Mouse (Mus musculus): ENCODE measurements around the gene Hoxa4.

Hoxa4 gene

DNA sequence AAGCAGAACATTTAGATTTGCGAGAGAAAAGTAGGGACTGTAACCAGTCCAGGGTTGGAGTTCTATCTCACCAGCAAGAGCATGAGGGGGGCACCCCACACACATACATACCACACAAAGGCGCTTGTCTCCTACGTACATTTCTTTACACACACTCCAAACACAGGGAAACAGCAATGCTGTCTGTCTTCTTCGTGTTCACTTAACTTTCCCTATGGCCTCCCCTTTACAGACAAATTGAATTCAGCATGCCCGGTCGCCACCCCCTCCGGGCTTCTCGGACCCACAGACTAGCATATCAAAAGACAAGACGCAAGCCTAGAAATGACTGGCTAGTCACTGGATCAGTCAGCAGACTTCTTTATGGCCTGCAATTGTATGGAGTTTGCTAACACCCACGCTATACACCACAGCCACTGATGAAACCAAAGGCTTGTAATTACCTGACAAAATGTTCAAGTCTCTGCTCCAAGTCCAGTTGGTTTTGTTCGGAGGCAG, 11.3 kb downstream of the Hoxa4 start:
- ATAC-seq (ENCODE audit: low TSS enrichment): no peak

DNA sequence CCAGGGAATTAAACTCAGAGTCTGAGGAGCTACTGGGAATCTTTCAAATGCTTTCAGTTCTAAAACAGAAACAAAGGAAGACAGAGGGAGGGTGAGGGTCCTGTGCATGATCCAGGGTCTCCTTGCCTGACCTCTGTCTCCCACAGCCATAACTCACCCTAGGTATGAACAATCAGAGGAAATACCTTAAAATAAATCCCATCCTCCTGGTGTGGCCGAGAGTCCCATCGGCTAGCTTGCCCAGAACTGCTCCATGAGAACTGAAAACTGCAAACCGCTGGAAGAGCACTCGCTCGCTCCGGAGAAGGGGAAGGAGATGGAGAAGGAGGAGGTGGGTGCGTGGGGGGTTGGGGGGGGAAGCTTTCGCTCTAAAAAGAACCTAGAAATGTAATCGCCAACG, 11.9 kb downstream of the Hoxa4 start:
- ATAC-seq (ENCODE audit: low TSS enrichment): no peak

- ATAC-seq (ENCODE audit: low TSS enrichment): no peak
These were observed 12.5 kb downstream of the Hoxa4 start for GRCm38 (mm10) chr6:52178918-52179665.

- ATAC-seq (ENCODE audit: low TSS enrichment): no peak
These were observed 13.7 kb downstream of the Hoxa4 start for GRCm38 (mm10) chr6:52177806-52178205.

DNA sequence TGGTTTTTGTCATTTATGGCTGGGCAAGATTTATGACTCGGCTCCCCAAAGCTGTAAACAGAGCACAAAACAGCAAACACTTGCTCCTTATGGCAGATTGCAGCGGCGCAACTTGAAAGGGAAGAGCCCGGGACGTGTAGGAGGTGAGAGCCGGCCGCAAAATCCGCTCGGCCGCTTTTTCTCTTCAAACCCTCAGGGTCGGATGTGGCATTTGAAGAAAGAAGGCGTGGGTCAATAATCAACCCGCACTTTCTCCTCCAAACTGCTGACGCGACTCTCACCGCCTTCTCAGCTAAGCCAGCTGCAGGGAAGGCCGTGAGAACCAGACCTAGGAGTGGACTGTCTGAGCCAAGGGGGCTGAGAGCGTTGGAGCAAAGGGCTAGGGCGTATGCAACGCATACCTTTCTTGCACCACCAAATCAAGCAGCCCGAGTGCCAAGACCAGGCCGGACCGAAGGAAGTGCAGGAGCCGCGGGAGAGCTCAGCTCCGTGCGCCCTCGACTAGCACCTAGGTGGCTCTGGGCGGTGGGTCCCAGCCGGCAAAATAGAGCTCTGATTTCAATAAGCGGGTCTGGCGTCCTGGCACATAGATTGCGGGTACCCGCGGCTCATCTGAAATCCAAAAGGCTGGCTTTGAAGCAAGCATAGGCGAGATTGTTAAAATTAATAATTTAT, 14.4 kb downstream of the Hoxa4 start, which contains the start of gene 5730596B20Rik:
Gene 5730596B20Rik, plus strand, starts transcription at position 438 of the 675 bp plus-strand sequence.
- ATAC-seq (ENCODE audit: low TSS enrichment): no peak

GRCm38 (mm10) chr6:52176391-52176790, 15.2 kb downstream of the Hoxa4 start:
- ATAC-seq (ENCODE audit: low TSS enrichment): no peak

DNA sequence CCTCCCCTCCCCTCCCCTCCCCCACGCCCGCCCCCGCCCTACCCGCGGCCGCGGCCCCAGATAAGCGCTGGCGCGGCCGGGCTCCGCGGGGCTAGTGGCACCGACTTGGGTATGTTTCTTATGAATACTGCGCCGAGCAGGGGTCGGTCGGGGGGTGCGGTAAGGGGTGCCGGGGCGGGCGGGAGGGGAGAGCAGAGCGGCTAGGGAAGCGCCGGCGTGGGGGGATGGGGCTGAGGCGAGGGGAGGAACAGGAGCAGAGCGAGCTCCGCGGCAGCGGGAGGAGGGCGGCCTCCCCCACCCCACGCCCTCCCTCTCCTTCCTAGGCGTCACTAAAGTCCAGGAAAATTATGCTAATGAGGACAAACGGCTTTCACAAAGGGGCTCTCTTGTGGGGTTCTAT, 15.7 kb downstream of the Hoxa4 start:
- no peak for ATAC-seq (ENCODE audit: low TSS enrichment)

DNA sequence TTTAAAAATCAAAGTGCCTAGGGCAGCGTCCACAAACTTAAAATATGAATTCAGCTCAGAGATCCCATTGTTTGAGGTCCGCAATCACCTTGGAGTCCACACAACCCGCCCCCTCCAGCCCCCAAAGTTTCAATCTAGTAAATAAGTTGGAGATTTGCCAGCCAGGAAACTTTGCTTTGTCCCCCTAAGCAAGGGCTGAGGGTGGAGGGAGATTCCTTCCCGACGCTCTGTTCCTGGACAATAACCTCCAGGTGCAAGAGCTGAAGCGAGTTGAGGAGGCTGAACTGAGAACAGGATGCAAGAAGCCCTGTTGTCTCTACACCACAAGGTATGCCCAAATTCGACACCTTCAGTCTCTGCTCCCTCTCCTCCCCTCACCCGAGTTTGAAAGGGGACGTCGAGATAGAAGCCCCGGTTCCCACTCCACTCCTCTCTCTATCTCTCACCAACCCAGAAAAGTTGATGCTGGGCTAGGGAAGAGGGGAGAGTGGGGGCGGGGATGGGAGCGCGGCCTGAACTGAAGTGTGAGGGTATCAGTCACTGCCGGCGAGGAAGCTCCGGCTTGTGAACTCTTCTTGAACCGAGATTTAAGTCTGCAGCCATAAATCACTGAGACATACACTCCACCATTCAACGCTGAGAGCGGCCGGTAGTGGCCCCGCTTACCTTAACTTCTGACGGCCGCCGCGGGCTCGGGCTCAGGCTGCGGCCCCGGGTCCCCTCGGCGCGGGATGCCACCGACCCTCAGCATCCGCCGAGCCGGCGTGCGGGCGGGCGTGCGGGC, 16.4 kb downstream of the Hoxa4 start:
- ATAC-seq (ENCODE audit: low TSS enrichment): no peak

DNA sequence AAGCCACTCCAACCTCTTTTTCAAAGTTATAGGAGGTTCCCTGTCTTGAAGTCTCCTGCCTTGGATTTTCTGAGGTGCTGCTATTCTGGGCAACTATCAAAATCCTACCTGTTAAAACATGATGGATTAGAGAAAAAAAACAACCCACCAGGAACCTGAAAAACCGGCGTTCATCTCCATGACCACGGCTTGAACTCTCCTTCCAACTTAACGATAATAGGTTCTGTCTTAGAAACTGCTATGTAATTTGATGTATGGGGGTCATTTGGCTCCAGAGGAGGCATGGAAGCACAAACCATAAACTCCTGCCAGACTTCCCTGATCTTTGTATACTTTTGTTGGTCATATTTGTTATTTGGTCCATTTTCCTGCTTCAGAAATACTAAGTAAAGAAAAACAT, 17.9 kb downstream of the Hoxa4 start:
- ATAC-seq (ENCODE audit: low TSS enrichment): no peak

GRCm38 (mm10) chr6:52172501-52172900, 19.1 kb downstream of the Hoxa4 start:
- no peak for ATAC-seq (ENCODE audit: low TSS enrichment)

DNA sequence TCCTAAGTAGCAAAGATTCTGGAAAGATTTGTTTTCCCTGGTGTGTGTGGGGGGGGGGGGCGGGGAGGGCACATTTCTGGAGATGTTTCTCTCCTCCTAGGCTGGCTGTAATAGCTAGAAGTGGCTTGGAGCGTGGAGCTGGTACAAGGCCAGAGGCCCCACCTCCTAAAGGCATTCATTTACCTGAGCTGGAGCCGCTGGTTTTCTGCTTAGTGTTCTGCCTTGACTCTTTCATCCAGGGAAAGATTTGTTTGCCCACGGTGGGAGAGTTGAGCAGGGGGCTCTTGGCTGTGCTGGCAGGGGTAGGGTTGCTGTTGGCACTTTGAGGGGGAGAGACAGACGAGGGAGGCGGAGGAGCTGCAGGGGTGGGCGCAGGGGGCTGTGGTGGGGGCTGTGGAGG, 19.6 kb downstream of the Hoxa4 start:
- ATAC-seq (ENCODE audit: low TSS enrichment): no peak

DNA sequence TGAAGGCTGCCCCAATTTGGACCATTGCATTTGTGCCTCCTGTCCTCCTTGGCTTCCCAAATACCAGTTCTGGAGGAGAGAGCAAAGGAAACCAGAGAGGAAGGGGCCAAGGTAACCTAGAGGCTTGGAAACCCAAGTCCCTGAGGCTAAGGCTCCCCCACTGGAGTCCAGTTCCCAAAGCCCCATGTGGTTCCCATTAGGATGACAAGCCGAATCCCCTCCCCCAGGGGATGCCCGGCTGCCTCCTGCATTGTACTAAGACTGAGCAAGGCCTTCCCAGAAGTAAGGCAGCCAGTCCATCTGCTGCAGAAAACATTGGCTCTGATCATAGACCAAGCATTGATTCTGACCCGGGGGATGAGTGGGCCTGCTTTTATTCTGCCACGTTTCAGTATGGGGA, 20.2 kb downstream of the Hoxa4 start:
- no peak for ATAC-seq (ENCODE audit: low TSS enrichment)

DNA sequence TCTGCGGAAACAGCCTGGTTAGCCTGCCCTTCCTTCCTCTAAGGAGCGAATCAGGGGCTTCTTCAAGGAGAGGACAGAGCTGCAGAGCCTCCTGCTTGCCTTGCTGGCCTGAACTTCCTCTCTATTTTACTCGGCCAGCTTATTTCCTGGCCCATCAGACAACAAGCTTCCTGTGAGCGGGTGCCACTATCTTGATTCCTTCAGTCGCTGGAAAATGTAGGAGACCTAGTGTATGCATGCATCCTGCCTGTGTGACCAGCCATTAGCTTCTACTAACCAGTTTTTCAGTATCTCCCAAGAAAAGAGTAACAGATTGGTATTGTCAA, 20.7 kb downstream of the Hoxa4 start:
- ATAC-seq (ENCODE audit: low TSS enrichment): no peak

- no peak for ATAC-seq (ENCODE audit: low TSS enrichment)
These were observed 21.2 kb downstream of the Hoxa4 start for GRCm38 (mm10) chr6:52170166-52170897.

DNA sequence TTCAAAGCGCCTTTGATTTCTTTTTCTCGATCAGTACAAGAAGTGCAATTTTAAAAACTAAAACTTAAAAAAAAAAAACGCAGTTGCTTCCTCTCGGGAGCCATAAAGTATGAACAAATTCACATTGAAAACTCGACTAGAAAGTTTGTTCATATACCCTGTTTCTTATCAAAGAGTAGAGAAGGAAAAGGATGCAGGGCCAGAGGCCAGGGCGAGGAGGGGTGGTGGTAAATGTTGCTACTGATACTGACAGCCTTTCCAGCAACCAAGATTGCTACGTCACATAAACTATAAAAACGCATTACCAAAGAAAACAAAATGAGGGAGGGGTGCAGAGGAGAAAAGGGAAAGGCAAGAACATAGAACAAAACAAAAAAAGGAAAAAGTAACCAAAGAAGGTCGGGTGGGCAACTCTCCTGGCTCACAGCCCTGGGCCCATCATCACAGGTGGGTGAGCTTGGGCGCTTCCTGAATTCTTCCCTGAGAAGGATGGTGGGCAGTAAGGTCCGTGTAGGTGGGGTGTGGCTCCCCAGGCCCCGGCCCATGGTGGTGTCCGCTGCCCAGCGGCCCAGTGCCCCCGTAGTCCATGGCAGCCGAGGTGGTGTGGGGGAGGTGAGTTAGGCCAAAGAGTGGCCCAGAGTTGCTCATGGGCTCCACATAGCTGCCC, 21.9 kb downstream of the Hoxa4 start:
- no peak for ATAC-seq (ENCODE audit: low TSS enrichment)

DNA sequence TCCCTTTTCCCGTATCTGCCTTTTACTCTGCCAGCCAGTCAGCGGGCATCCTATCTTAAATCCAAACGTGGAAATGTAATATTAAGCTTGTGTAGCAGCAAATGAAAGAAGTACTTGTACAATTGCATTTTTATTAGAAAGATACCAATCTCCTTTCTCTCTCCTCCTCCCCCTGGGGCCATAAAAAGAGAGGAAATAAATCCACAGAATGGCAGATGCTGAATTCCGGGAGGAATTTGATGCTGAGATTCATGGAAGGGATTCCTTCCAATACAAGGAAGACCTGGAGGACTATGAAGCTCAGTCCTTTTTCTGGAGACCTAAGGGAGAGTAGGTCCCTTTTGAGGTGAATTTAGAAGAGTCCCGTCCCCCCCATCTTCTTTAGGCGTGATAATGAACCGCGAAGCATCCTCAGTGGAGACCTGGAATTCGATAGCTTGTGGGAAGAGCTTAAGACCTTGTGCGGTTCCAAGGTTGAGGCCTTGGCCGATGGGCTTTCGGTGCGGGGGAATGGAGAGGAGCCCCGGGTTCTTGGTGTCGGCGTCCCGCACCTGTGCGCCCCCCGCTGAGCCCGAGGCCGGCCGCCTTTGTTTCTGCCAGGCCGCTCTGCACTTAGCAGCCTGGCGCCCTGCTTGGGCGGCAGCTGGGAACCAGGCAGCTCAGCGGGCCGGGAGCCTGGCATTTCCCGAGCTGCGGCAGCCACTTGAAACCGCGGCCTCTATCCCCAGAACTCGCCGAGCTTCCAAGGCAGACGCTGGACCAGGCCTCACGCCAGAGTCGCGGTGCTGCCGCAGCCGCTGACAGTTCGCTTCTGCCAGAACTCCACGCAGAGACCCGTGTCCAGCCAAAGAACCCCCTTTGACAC, 23.1 kb downstream of the Hoxa4 start:
- no peak for ATAC-seq (ENCODE audit: low TSS enrichment)

- ATAC-seq (ENCODE audit: low TSS enrichment): no peak
These were observed 23.8 kb downstream of the Hoxa4 start for GRCm38 (mm10) chr6:52167736-52168161.

- ATAC-seq (ENCODE audit: low TSS enrichment): no peak
These were observed 24.4 kb downstream of the Hoxa4 start for GRCm38 (mm10) chr6:52167176-52167575.

- ATAC-seq (ENCODE audit: low TSS enrichment): no peak
These were observed 25.0 kb downstream of the Hoxa4 start for GRCm38 (mm10) chr6:52166431-52167077.

All from frontal cortex, adult (tissue).